In genomic region chr11:36560785-36561548, GRCm38 (mm10) we compare ENCODE assay signal across 23 mouse cellular contexts.
DNase-seq lines count a peak whose midpoint lies in the region; TF ChIP-seq lines count a peak whose summit lies in the region.
"Had no signal": no experiment of that assay in that cellular context is flagged by ENCODE, and none has a peak within 500 bp of the region (broad histone marks: within the 10 kb centered on the region; RNA-seq: fewer than 3 reads in every experiment).

No protein-coding gene starts in this region.

- TF ChIP-seq RAD21 in CH12.LX (IDR thresholded peaks at IDR 0.05; ENCODE audit: low read depth, low read length): no peak

- intact Hi-C loops in heart, adult 2 months (cut with DNase I): no loop called here

- TF ChIP-seq CTCF in heart, adult 2 months (IDR thresholded peaks at IDR 0.05): no peak
- no peak for TF ChIP-seq CTCF in CH12.LX (conservative IDR thresholded peaks at IDR 0.05 in 1 of 2, IDR thresholded peaks at IDR 0.05 in 1 of 2; ENCODE audit: low read depth in 2 of 2, low read length in 2 of 2)
- TF ChIP-seq CTCF in brain, embryonic 14.5 days (IDR thresholded peaks at IDR 0.05; ENCODE audit: borderline replicate concordance, extremely low read depth, insufficient read depth, insufficient read length): no peak

- no peak overlapping the region for H3K27ac ChIP-seq in heart, adult 2 months
- no peak overlapping the region for H3K27ac ChIP-seq in CH12.LX (ENCODE audit: insufficient read depth, low read depth)
- H3K27ac ChIP-seq: embryonic facial prominence, embryonic 13.5 days; embryonic facial prominence, embryonic 15.5 days; forebrain, embryonic 13.5 days; forebrain, embryonic 15.5 days had no signal

- WGBS in heart, adult 2 months: 79% methylated on average over 7 of the region's 7 CpGs

- no peaks in the 10 kb centered on the region for H3K27me3 ChIP-seq in heart, adult 2 months (ENCODE audit: control insufficient read depth, insufficient read depth, low read length)
- no peaks in the 10 kb centered on the region for H3K27me3 ChIP-seq in CH12.LX (replicated peaks)
- H3K27me3 ChIP-seq: embryonic facial prominence, embryonic 13.5 days; embryonic facial prominence, embryonic 15.5 days; forebrain, embryonic 13.5 days; forebrain, embryonic 15.5 days had no signal

- H3K4me2 ChIP-seq in CH12.LX (ENCODE audit: insufficient read depth, low read depth, poor library complexity, severe bottlenecking): no peak overlapping the region
- H3K4me2 ChIP-seq: embryonic facial prominence, embryonic 13.5 days; embryonic facial prominence, embryonic 15.5 days; forebrain, embryonic 13.5 days; forebrain, embryonic 15.5 days had no signal

- H3K36me3 ChIP-seq in heart, adult 2 months (ENCODE audit: control insufficient read depth, insufficient read depth, low read length): no peaks in the 10 kb centered on the region
- H3K36me3 ChIP-seq in CH12.LX (replicated peaks in 1 of 2; ENCODE audit: control insufficient read depth in 1 of 2, insufficient read depth in 1 of 2, low read length in 1 of 2): no peaks in the 10 kb centered on the region
- H3K36me3 ChIP-seq: embryonic facial prominence, embryonic 13.5 days; embryonic facial prominence, embryonic 15.5 days; forebrain, embryonic 15.5 days; G1E had no signal

- H3K4me1 ChIP-seq in heart, adult 2 months (ENCODE audit: control insufficient read depth, insufficient read depth, low read length): no peaks in the 10 kb centered on the region
- no peaks in the 10 kb centered on the region for H3K4me1 ChIP-seq in CH12.LX (ENCODE audit: control insufficient read depth in 1 of 2, insufficient read depth in 2 of 2)
- H3K4me1 ChIP-seq: embryonic facial prominence, embryonic 13.5 days; embryonic facial prominence, embryonic 15.5 days had no signal

- no peaks in the 10 kb centered on the region for H3K79me2 ChIP-seq in heart, adult 2 months (replicated peaks; ENCODE audit: control insufficient read depth, insufficient read depth, low read length)
- H3K79me2 ChIP-seq in CH12.LX (replicated peaks; ENCODE audit: control insufficient read depth, extremely low read depth, insufficient read depth, poor library complexity, severe bottlenecking): no peaks in the 10 kb centered on the region

- no peak overlapping the region for H3K9ac ChIP-seq in heart, adult 2 months (ENCODE audit: low read depth, low read length)
- H3K9ac ChIP-seq in CH12.LX (ENCODE audit: insufficient read depth, low read depth): no peak overlapping the region
- H3K9ac ChIP-seq: embryonic facial prominence, embryonic 13.5 days; embryonic facial prominence, embryonic 15.5 days; forebrain, embryonic 13.5 days; forebrain, embryonic 15.5 days had no signal

- no peak for TF ChIP-seq POLR2A in heart, adult 2 months (IDR thresholded peaks at IDR 0.05; ENCODE audit: insufficient read depth, low read depth, low read length)
- no peak for TF ChIP-seq POLR2A in CH12.LX (IDR thresholded peaks at IDR 0.05; ENCODE audit: low read depth, low read length)
- no peak for TF ChIP-seq POLR2A in brain, embryonic 14.5 days (IDR thresholded peaks at IDR 0.05; ENCODE audit: borderline replicate concordance, extremely low read depth, insufficient read depth, insufficient read length, poor library complexity, severe bottlenecking)

- no peak overlapping the region for H3K4me3 ChIP-seq in heart, adult 2 months
- H3K4me3 ChIP-seq in CH12.LX (replicated peaks in 1 of 3; ENCODE audit: low read depth in 2 of 3, low read length in 2 of 3, poor library complexity in 1 of 3): no peak overlapping the region
- H3K4me3 ChIP-seq: embryonic facial prominence, embryonic 13.5 days; embryonic facial prominence, embryonic 15.5 days; erythroblast, embryonic 14.5 days; forebrain, embryonic 13.5 days; forebrain, embryonic 15.5 days had no signal

- no peak for TF ChIP-seq EP300 in heart, adult 2 months (IDR thresholded peaks at IDR 0.05; ENCODE audit: insufficient read depth, low read depth, low read length)
- no peak for TF ChIP-seq EP300 in CH12.LX (IDR thresholded peaks at IDR 0.05; ENCODE audit: low read length)

- DNase-seq in adrenal gland, postnatal 10 days: peak; percentile 3
- no peak for DNase-seq in adrenal gland, adult 2 months
- peak; percentile 36 for DNase-seq in heart, adult 11 months
- no peak for DNase-seq in heart, adult 2 months
- no peak for DNase-seq in CH12.LX (ENCODE audit: extremely low read depth)
- peak; percentile 40 for DNase-seq in brain, embryonic 14.5 days (ENCODE audit: low read depth)
- no peak for DNase-seq in left cerebral cortex, adult 9 months (ENCODE audit: low spot score in 2 of 2)
- DNase-seq: adrenal gland, postnatal 14 days; adrenal gland, postnatal 36 days; B cell, adult 2 months; cerebellum, adult 11 months; cerebellum, adult 18-20 months; cerebellum, adult 8-10 months; cerebellum, adult 9-11 months; cerebellum, postnatal 14 days; cerebellum, postnatal 36 days; embryo, embryonic 11 days had no signal

- dilution Hi-C loops in CH12.LX (cut with MboI; ENCODE audit: extremely low pct_ligation_motif_present, extremely low pct_unique_long_range_greater_than_20kb, low sequenced_read_pairs): no loop called here

- in situ Hi-C loops in CH12.LX (cut with MboI; ENCODE audit: low pct_ligation_motif_present, low pct_unique_long_range_greater_than_20kb, low sequenced_read_pairs): no loop called here

- H3K9me3 ChIP-seq in CH12.LX (replicated peaks; ENCODE audit: low read length): peaks cover 80% of the 10 kb centered on the region
- H3K9me3 ChIP-seq: embryonic facial prominence, embryonic 13.5 days; embryonic facial prominence, embryonic 15.5 days; forebrain, embryonic 13.5 days; forebrain, embryonic 15.5 days had no signal

TF ChIP-seq in CH12.LX, 34 proteins besides CTCF, POLR2A, EP300 and RAD21:
- TF ChIP-seq MAFK (IDR thresholded peaks at IDR 0.05; ENCODE audit: insufficient replicate concordance, low read length): peak; percentile 72
- TF ChIP-seq MXI1 (IDR thresholded peaks at IDR 0.05; ENCODE audit: low read depth, low read length): no peak

Comparison
In these comparisons a context has a peak if more than half of its experiments do, and no peak if none do; other contexts are left out.
1. DNase-seq: peak in adrenal gland, postnatal 10 days (single experiment), heart, adult 11 months (single experiment) and brain, embryonic 14.5 days (single experiment); none in adrenal gland, adult 2 months (single experiment), heart, adult 2 months (0 of 2), CH12.LX (single experiment) and left cerebral cortex, adult 9 months (0 of 2).